Mouse (Mus musculus) liver, embryonic 14.5 days (tissue): Measurements from ENCODE around the gene Tmem132d. TPM values are rescaled to one million over a fixed set of nuclear protein-coding genes. Genes with fewer than 3 reads are reported as not detected.

Source experiments
- ATAC-seq: fragments of 200-750 bp; cut with Nextera tagmentation; 2 replicates; pipeline ENCODE4 v1.8.0; 2017; ENCODE audit warnings: moderate number of reproducible peaks, mild to moderate bottlenecking, moderate library complexity; ENCODE audit not compliant: insufficient read depth
- DNase-seq, 3 experiments: peaks; one replicate each; pipeline ENCODE4 v3.0.0-alpha.2; 2012 to 2013; ENCODE audit warnings: low read depth in 3 of 3, low spot score in 3 of 3
- H3K27ac ChIP-seq: fragments of 300-500 bp; sonication (generic); 2 replicates; pipeline ENCODE4 v1.5.1; 2014; ENCODE audit warnings: moderate library complexity, mild to moderate bottlenecking, control low read depth, inconsistent platforms
- H3K27me3 ChIP-seq: fragments of 300-500 bp; sonication (generic); 2 replicates; pipeline ENCODE4 v1.6.1; 2014; ENCODE audit warnings: mild to moderate bottlenecking, low read length, moderate library complexity; ENCODE audit not compliant: control insufficient read depth, insufficient read depth
- H3K36me3 ChIP-seq: fragments of 300-500 bp; sonication (generic); replicated peaks from 2 replicates; pipeline ENCODE4 v1.6.1; 2014; ENCODE audit warnings: low read depth; ENCODE audit not compliant: control insufficient read depth, insufficient read depth
- H3K4me1 ChIP-seq, 2 experiments: fragments of 200-500 bp in 1 of 2; fragments of 300-500 bp in 1 of 2; sonication (generic) in 1 of 2; replicated peaks; 2 replicates each; pipeline ENCODE4 v1.6.1; 2012 to 2014; ENCODE audit warnings: antibody characterized with exemption in 1 of 2, inconsistent platforms in 1 of 2, low read length in 1 of 2; ENCODE audit not compliant: control insufficient read depth in 2 of 2, insufficient read depth in 2 of 2
- H3K4me2 ChIP-seq: fragments of 300-500 bp; sonication (generic); 2 replicates; pipeline ENCODE4 v1.6.1; 2014; ENCODE audit warnings: low read depth, mild to moderate bottlenecking, control low read depth, moderate library complexity
- H3K4me3 ChIP-seq, 2 experiments: fragments of 200-500 bp in 1 of 2; fragments of 300-500 bp in 1 of 2; sonication (generic) in 1 of 2; 2 replicates each; pipeline ENCODE4 v1.5.1; 2012 to 2014; ENCODE audit warnings: low read depth in 2 of 2, low read length in 2 of 2, mild to moderate bottlenecking in 2 of 2, control low read depth in 1 of 2, inconsistent platforms in 1 of 2, moderate library complexity in 1 of 2; ENCODE audit not compliant: insufficient read depth in 1 of 2
- H3K9ac ChIP-seq: fragments of 300-500 bp; sonication (generic); replicated peaks from 2 replicates; pipeline ENCODE4 v1.6.1; 2014; ENCODE audit warnings: mild to moderate bottlenecking, control low read depth, moderate library complexity
- H3K9me3 ChIP-seq: fragments of 300-500 bp; sonication (generic); 2 replicates; pipeline ENCODE4 v1.6.1; 2016; ENCODE audit warnings: low read length, mixed read lengths; ENCODE audit not compliant: control insufficient read depth
- CTCF ChIP-seq: IDR thresholded peaks from 2 replicates; pipeline ENCODE4 v1.5.1; 2016; ENCODE audit warnings: antibody characterized with exemption, low read depth, control low read depth
- EP300 ChIP-seq: IDR thresholded peaks from 2 replicates; pipeline ENCODE4 v1.6.1; 2016; ENCODE audit warnings: antibody characterized with exemption, low read depth
- WGBS: fragments of 180-500 bp; shearing (Covaris S2); extraction: QIAGEN DNeasy Blood & Tissue Kit; methylation state at CpG from one replicate; pipeline ENCODE4 v1.1.7; 2014; ENCODE audit not compliant: insufficient replicate concordance; 5-methylcytosine and 5-hydroxymethylcytosine counted together
- polyA plus RNA-seq, 2 experiments: library from polyadenylated mRNA; depleted of rRNA in 1 of 2; stranded (reverse) in 1 of 2; unstranded in 1 of 2; fragments of >200 nt; fragmentation: Nextera tagmentation in 1 of 2; extraction: Ambion mirVana in 1 of 2; gene quantifications; 2 replicates each; pipeline versions ENCODE4 v1.2.1 to v1.2.3; 2012 to 2014

Gene Tmem132d
- polyA plus RNA-seq, 2 experiments = under 0.01 TPM; not detected in 1

- H3K4me2 ChIP-seq = no peak overlapping the region
- no peaks in the 10 kb centered on the region; the same call in 1 of the 2 replicates for H3K9me3 ChIP-seq
- H3K36me3 ChIP-seq = no peaks in the 10 kb centered on the region
- no peak overlapping the region for H3K27ac ChIP-seq
- WGBS = 72% methylated on average over 2 of the region's 2 CpGs
- no peak overlapping the region for H3K9ac ChIP-seq
- TF ChIP-seq CTCF (peak; percentile 63), EP300 (no peak)
- DNase-seq (no peak), ATAC-seq (no peak)
- no peaks in the 10 kb centered on the region for H3K4me1 ChIP-seq
- H3K4me3 ChIP-seq = no peak overlapping the region
- no peaks in the 10 kb centered on the region for H3K27me3 ChIP-seq
These were observed 333.4 kb downstream of the Tmem132d start for GRCm38 (mm10) chr5:128099439-128099838.

GRCm38 (mm10) chr5:128090578-128090977, 342.3 kb downstream of the Tmem132d start:
- 63% methylated on average over 5 of the region's 5 CpGs for WGBS
- Histone ChIP-seq H3K4me1 (no peaks in the 10 kb centered on the region), H3K27me3 (no peaks in the 10 kb centered on the region), H3K36me3 (no peaks in the 10 kb centered on the region), H3K27ac (no peak overlapping the region), H3K4me2 (no peak overlapping the region), H3K4me3 (no peak overlapping the region), H3K9me3 (no peaks in the 10 kb centered on the region; the same call in 1 of the 2 replicates), H3K9ac (no peak overlapping the region)
- ATAC-seq (no peak), DNase-seq (no peak)
- no peak for TF ChIP-seq CTCF
- TF ChIP-seq EP300 = no peak

DNA sequence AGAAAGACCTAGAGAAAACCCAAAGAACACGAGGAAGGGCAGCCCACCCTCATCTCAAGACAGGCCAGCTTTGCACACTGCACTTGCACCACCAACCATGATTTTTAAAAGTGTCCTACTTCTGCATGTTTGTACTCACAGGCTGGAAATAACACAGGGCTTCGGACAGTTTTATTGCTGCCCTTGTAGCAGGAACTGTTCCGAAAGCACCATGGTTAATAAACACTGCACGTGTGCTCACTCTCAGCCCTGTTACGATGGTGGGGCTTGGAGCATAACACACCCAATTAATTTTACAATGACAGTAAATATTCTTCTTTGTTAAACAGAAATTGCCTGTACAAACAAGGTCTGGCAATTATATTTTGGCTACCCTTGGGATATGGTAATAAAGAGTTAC, 357.4 kb downstream of the Tmem132d start:
- no peak for ATAC-seq
- 45% methylated on average over 5 of the region's 5 CpGs for WGBS

GRCm38 (mm10) chr5:128072616-128073015, 360.3 kb downstream of the Tmem132d start:
- no peaks in the 10 kb centered on the region for H3K9me3 ChIP-seq
- H3K4me3 ChIP-seq = no peak overlapping the region
- no peak overlapping the region for H3K9ac ChIP-seq
- H3K4me2 ChIP-seq = no peak overlapping the region
- no peaks in the 10 kb centered on the region for H3K36me3 ChIP-seq
- TF ChIP-seq CTCF (no peak), EP300 (no peak)
- DNase-seq (no peak), ATAC-seq (no peak)
- no peaks in the 10 kb centered on the region for H3K4me1 ChIP-seq
- no peaks in the 10 kb centered on the region for H3K27me3 ChIP-seq
- H3K27ac ChIP-seq = no peak overlapping the region
- WGBS = 65% methylated on average over 2 of the region's 2 CpGs

More for the DNA sequence above, 357.4 kb downstream of the Tmem132d start:
- H3K9ac ChIP-seq = no peak overlapping the region
- H3K4me2 ChIP-seq = no peak overlapping the region
- DNase-seq = no peak
- H3K27me3 ChIP-seq = no peaks in the 10 kb centered on the region
- no peak overlapping the region for H3K4me3 ChIP-seq
- H3K27ac ChIP-seq = no peak overlapping the region
- H3K4me1 ChIP-seq = no peaks in the 10 kb centered on the region
- no peak for TF ChIP-seq CTCF
- no peak for TF ChIP-seq EP300
- H3K36me3 ChIP-seq = no peaks in the 10 kb centered on the region
- H3K9me3 ChIP-seq = no peaks in the 10 kb centered on the region

GRCm38 (mm10) chr5:128041781-128042180, 391.1 kb downstream of the Tmem132d start:
- H3K9me3 ChIP-seq = no peaks in the 10 kb centered on the region
- DNase-seq (no peak), ATAC-seq (no peak)
- H3K27ac ChIP-seq = no peak overlapping the region
- no peak overlapping the region for H3K9ac ChIP-seq
- no peaks in the 10 kb centered on the region for H3K27me3 ChIP-seq
- no peak overlapping the region for H3K4me2 ChIP-seq
- H3K4me1 ChIP-seq = no peaks in the 10 kb centered on the region
- H3K4me3 ChIP-seq = no peak overlapping the region
- WGBS = 65% methylated on average over 9 of the region's 9 CpGs
- TF ChIP-seq EP300 (no peak), CTCF (no peak)
- H3K36me3 ChIP-seq = no peaks in the 10 kb centered on the region

DNA sequence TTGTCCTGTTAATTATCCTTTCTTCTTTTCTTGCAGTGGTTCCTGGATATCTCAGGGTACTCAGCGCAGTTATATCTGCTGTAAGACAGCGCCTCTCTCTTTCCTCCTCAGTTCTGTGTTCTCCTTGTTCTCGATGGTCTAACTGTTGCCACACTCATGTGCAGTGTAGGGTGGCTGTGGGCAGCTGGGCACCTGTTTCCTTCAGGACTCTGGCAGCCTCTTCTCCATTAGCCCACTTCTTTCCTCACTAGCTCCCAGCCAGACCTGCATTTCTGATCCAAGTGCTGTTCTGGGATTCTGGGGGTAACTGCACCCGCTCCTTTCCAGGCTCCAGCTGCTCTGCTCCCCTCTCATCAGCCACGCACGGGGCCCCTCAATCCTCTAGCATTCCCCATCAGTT, 392.8 kb downstream of the Tmem132d start:
- Histone ChIP-seq H3K4me1 (no peaks in the 10 kb centered on the region), H3K36me3 (no peaks in the 10 kb centered on the region), H3K27me3 (no peaks in the 10 kb centered on the region), H3K27ac (no peak overlapping the region), H3K4me3 (no peak overlapping the region), H3K4me2 (no peak overlapping the region), H3K9ac (no peak overlapping the region), H3K9me3 (no peaks in the 10 kb centered on the region)
- ATAC-seq (no peak), DNase-seq (no peak)
- TF ChIP-seq CTCF (no peak), EP300 (no peak)
- 63% methylated on average over 6 of the region's 6 CpGs for WGBS
